12 mouse cellular contexts compared by ENCODE assay signal in the genomic region with DNA sequence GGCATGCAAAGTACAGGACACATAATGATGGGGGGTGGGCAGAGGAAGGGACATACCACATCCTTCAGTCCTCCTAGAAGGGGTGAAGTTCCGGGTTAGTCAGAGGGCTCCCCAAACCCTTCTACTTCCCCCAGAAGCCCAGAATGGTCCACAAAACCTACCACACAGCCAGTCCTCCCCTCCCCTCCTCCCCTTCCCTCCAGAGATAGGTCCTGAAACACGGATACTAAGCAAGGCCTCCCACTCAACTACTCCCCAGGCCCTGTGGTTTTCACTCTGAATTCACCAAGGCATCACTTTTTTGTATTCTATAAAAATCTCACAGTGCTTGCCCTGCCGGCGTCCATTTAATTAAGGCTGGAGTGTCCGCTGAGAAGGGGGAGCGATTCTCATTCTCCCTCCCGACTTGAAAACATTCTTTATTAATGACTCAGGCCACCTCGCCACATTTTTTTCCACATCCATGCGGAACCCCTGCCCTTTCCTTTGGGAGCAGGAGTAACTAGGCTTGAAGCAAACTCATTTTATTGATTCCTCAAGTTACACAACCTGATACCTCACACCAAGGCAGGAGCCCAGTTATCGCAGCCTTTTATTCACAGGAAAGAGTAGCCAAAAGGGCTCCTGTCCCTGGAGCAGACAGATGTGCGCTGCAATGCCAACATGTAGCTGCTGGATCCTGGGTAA.
DNase-seq lines count a peak whose midpoint lies in the region.
"Had no signal": no experiment of that assay in that cellular context is flagged by ENCODE, and none has a peak within 500 bp of the region (broad histone marks: within the 10 kb centered on the region; RNA-seq: fewer than 3 reads in every experiment).

No protein-coding gene starts in this region.

- DNase-seq in heart, adult 11 months: peak; percentile 83
- DNase-seq in heart, postnatal 14 days: no peak
- DNase-seq in retina, embryonic 14.5 days (ENCODE audit: low spot score): peak; percentile 32
- no peak for DNase-seq in retina, postnatal 1 day
- peak; percentile 69 for DNase-seq in forelimb bud, embryonic 11.5 days (ENCODE audit: low read depth, low spot score)
- no peak for DNase-seq in lung, postnatal 25 days (ENCODE audit: low spot score)
- DNase-seq in lung, postnatal 36 days: no peak
- DNase-seq in cerebellum, adult 9-11 months: no peak
- DNase-seq: adrenal gland, postnatal 14 days; heart, postnatal 10 days; lung, adult 18-20 months; thymus, postnatal 4 days had no signal

- intact Hi-C loops in heart, postnatal 14 days (cut with DNase I): no loop called here

Comparison
In these comparisons a context has a peak if more than half of its experiments do, and no peak if none do; other contexts are left out.
1. DNase-seq: peak in heart, adult 11 months (single experiment), retina, embryonic 14.5 days (single experiment) and forelimb bud, embryonic 11.5 days (single experiment); none in heart, postnatal 14 days (0 of 2), retina, postnatal 1 day (single experiment), lung, postnatal 25 days (single experiment), lung, postnatal 36 days (single experiment) and cerebellum, adult 9-11 months (single experiment).